Mouse (Mus musculus) bone marrow, adult 2 months (tissue): ENCODE measurements around the gene Trim38.
A peak's percentile ranks its signal among the peaks of the same experiment; 100 is the strongest.

Experiments
- CTCF ChIP-seq: fragments of 200-500 bp; IDR thresholded peaks from 2 replicates; pipeline ENCODE4 v1.5.1; 2011; ENCODE audit warnings: low read length, control low read depth; ENCODE audit not compliant: control insufficient read depth, insufficient read depth
- POLR2A ChIP-seq: fragments of 200-500 bp; IDR thresholded peaks from 2 replicates; pipeline ENCODE4 v1.6.1; 2011; ENCODE audit warnings: low read depth, mild to moderate bottlenecking, control low read depth, low read length, borderline replicate concordance; ENCODE audit not compliant: control insufficient read depth

DNA sequence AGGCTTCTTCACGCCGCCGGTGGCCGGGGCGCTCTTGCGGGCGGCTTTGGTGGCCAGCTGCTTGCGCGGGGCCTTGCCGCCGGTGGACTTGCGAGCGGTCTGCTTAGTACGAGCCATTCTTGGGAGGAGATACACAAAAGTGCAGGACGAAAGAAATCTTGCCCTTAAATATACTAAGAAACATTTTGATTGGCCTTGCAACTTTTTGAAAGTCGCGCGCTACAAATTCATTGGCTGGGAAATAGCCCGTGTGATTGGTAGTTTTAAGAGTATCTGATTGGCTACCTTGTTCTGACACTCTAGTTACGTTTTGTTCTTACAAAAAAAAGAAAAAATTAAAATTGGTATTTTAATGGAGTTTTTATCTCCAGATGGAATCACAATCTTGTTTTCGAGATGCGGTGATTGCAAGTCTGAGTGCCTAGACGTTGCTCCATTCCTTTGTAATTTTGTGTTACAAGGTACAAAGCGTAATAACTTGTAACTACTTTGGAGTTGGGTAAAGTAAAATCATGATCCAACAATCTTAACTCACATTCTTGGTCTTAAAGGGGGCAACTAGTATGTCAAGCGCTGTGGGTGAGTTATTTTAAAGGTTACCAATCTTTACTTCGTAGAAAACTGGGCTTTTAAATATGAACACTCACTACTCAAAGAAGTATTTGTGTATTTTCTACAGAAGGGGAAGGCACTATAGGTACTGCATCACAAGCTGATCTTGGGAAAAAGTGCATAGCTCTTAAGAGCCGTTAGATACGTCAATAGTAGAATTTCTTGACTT lies 24.1 kb upstream of the Trim38 start, which contains the start of gene Hist1h3c:
- TF ChIP-seq CTCF (no peak), POLR2A (peak; percentile 90; the same call in 1 of the 2 replicates)
